Mouse (Mus musculus) intestine, embryonic 16.5 days (tissue): ENCODE data around the gene H3f3a. TPM values are rescaled to one million over a fixed set of nuclear protein-coding genes. Genes with fewer than 3 reads are reported as not detected.

ENCODE experiments used
- ATAC-seq: fragments of 200-750 bp; cut with Nextera tagmentation; 2 replicates; pipeline ENCODE4 v1.8.0; 2017; ENCODE audit warnings: moderate TSS enrichment, moderate library complexity
- H3K27ac ChIP-seq: fragments of 300-500 bp; sonication (generic); 2 replicates; pipeline ENCODE4 v1.5.1; 2014; ENCODE audit warnings: mild to moderate bottlenecking, low read length
- H3K27me3 ChIP-seq: fragments of 300-500 bp; sonication (generic); replicated peaks from 2 replicates; pipeline ENCODE4 v1.6.1; 2014; ENCODE audit warnings: low read length, control low read depth, mixed read lengths; ENCODE audit not compliant: control insufficient read depth, insufficient read depth
- H3K36me3 ChIP-seq: fragments of 300-500 bp; sonication (generic); 2 replicates; pipeline ENCODE4 v1.6.1; 2014; ENCODE audit warnings: low read length, control low read depth; ENCODE audit not compliant: control insufficient read depth, insufficient read depth
- H3K4me1 ChIP-seq: fragments of 300-500 bp; sonication (generic); 2 replicates; pipeline ENCODE4 v1.6.1; 2014; ENCODE audit warnings: low read length, control low read depth, mixed read lengths; ENCODE audit not compliant: control insufficient read depth, insufficient read depth
- H3K4me2 ChIP-seq: fragments of 300-500 bp; sonication (generic); 2 replicates; pipeline ENCODE4 v1.6.1; 2014; ENCODE audit warnings: low read depth, low read length, control low read depth
- H3K4me3 ChIP-seq: fragments of 300-500 bp; sonication (generic); 2 replicates; pipeline ENCODE4 v1.5.1; 2014; ENCODE audit warnings: mild to moderate bottlenecking, low read length
- H3K9ac ChIP-seq: fragments of 300-500 bp; sonication (generic); 2 replicates; pipeline ENCODE4 v1.6.1; 2014; ENCODE audit warnings: low read depth, low read length
- H3K9me3 ChIP-seq: fragments of 300-500 bp; sonication (generic); 2 replicates; pipeline ENCODE4 v1.6.1; 2016; ENCODE audit warnings: low read length, control low read depth; ENCODE audit not compliant: control insufficient read depth
- WGBS: fragments of 180-500 bp; shearing (Covaris S2); extraction: QIAGEN DNeasy Blood & Tissue Kit; methylation state at CpG from one replicate; pipeline ENCODE4 v1.1.7; 2014; 5-methylcytosine and 5-hydroxymethylcytosine counted together
- polyA plus RNA-seq: library from polyadenylated mRNA; unstranded; fragments of >200 nt; fragmentation: Nextera tagmentation; extraction: Ambion mirVana; gene quantifications from 2 replicates; pipeline ENCODE4 v1.2.1, GENCODE M21; 2015

The H3f3a gene
- polyA plus RNA-seq, 1 experiment from 2014 or later = 1,810 TPM

DNA sequence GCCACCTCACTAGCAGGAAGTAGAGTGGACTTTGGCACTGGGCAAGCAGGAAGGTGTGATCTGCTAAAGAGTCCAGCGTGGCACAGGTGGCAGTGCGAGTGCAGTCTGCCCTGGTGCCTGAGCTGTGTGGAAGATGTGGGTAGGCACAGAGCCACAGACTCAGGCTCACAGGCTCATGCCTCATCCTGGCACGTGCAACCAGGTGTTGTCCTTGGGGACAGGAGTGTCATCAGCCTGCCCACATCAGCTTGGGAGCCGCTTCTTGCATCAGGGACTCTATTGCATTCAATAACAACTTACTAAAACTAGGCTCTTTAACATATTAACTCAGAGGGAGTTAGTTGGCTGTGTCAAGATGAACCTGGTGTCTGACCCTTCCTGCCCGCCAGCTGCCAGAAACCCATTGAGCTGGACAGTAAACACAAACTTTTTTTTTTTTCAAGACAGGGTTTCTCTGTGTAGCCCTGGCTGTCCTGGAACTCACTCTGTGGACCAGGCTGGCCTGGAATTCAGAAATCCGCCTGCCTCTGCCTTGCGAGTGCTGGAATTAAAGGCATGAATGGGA, 55.7 kb downstream of the H3f3a start:
- Histone ChIP-seq H3K27me3 (no peaks in the 10 kb centered on the region; the same call in 1 of the 2 replicates), H3K9me3 (no peaks in the 10 kb centered on the region), H3K4me1 (peaks cover 15% of the 10 kb centered on the region), H3K4me2 (peak overlapping the region; percentile 13; the same call in 1 of the 2 replicates), H3K36me3 (no peaks in the 10 kb centered on the region), H3K9ac (0 out of 2 replicates have a peak overlapping the region, but pooled peaks have one; percentile 12), H3K4me3 (no peak overlapping the region), H3K27ac (peak overlapping the region; percentile 70)
- ATAC-seq = peak; percentile 87
- 76% methylated on average over 7 of the region's 7 CpGs for WGBS

DNA sequence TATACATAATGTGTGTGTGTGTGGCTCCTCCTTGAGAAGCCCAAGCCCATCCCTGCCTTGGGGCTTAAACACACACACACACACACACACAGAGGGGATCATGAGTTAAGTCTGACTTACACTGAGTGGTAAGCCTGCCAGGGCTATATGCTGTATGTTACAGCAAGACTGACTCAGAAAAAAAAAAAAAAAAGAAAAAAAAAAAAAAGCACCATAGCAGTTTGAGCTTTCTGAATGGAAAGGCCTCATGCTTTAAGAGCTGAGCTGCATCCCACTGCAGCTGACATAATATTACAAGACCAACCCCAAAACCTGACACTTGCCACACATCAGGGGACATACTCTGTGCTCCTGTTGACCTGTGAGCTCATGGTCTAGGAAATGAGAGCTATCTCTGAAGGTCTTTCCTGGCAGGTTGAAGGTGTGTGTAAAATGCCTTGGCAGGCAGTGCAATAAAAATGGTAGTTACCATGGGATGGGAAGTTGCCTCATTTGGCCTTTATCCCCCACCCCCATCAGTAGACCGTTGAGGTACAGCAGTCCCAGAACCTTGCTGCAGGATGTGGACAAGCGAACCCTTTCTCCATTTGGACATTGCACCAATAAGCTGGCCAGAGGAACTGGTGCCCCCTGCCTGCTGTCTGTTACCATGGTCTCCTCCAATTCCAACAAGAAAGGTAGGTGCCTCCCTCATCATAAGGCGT, 56.3 kb downstream of the H3f3a start:
- H3K9me3 ChIP-seq = no peaks in the 10 kb centered on the region
- no peak overlapping the region for H3K4me3 ChIP-seq
- peak overlapping the region; percentile 13; the same call in 1 of the 2 replicates for H3K4me2 ChIP-seq
- ATAC-seq = peak; percentile 70
- WGBS = 70% methylated on average over 3 of the region's 3 CpGs
- no peak overlapping the region for H3K9ac ChIP-seq
- H3K27ac ChIP-seq = peak overlapping the region; percentile 70
- peaks cover 13% of the 10 kb centered on the region for H3K4me1 ChIP-seq
- H3K36me3 ChIP-seq = 0 out of 2 replicates have a peak, but pooled peaks cover under 1% of the 10 kb centered on the region
- H3K27me3 ChIP-seq = no peaks in the 10 kb centered on the region

DNA sequence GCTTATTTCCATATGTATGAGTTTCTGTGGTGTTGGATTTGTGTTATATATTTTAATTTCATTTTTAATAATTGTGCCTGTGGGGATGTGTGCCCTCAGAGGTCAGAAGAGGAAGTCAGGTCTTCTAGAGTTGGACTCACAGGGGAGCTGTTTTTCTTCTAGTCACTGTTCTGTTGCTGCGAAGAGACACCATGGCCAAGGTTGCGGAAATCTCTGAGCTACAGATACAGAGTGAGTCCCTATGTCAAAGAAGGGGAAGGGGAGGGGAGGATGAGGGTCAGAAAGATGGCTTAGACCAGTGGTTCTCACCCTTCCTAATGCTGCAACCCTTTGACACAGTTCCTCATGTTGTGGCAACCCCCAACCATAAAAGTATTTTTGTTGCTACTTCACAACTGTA, 57.0 kb downstream of the H3f3a start:
- H3K36me3 ChIP-seq = 0 out of 2 replicates have a peak, but pooled peaks cover 4% of the 10 kb centered on the region
- no peak overlapping the region for H3K27ac ChIP-seq
- 90% methylated on average over 2 of the region's 2 CpGs for WGBS
- ATAC-seq = no peak
- H3K9ac ChIP-seq = no peak overlapping the region
- no peak overlapping the region for H3K4me2 ChIP-seq
- H3K4me3 ChIP-seq = no peak overlapping the region
- no peaks in the 10 kb centered on the region for H3K27me3 ChIP-seq
- H3K9me3 ChIP-seq = no peaks in the 10 kb centered on the region
- H3K4me1 ChIP-seq = peaks cover 8% of the 10 kb centered on the region

DNA sequence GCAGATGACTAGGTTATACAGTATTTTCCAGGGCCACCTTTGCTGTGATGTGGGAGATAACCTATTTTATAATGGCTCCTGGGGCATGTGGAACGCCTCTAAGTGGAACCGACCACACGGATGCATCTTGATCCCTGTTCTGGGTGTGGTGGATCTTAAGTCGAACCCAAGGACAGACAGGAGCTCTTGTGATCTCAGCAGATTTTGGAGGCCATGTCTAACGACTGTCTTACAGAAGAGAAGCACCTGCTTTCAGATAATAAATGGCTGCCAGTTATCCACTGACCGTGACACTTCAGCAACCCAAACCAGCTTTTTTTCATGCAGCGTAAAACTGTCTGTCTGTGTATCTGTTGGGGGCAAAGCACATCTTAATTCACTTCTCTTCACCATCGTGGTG, 59.4 kb downstream of the H3f3a start:
- peaks cover 6% of the 10 kb centered on the region for H3K4me1 ChIP-seq
- H3K9me3 ChIP-seq = no peaks in the 10 kb centered on the region
- H3K4me2 ChIP-seq = no peak overlapping the region
- H3K9ac ChIP-seq = no peak overlapping the region
- ATAC-seq = no peak
- WGBS = 85% methylated on average over 8 of the region's 8 CpGs
- H3K4me3 ChIP-seq = no peak overlapping the region
- no peaks in the 10 kb centered on the region for H3K27me3 ChIP-seq
- no peak overlapping the region for H3K27ac ChIP-seq
- H3K36me3 ChIP-seq = 0 out of 2 replicates have a peak, but pooled peaks cover 4% of the 10 kb centered on the region

DNA sequence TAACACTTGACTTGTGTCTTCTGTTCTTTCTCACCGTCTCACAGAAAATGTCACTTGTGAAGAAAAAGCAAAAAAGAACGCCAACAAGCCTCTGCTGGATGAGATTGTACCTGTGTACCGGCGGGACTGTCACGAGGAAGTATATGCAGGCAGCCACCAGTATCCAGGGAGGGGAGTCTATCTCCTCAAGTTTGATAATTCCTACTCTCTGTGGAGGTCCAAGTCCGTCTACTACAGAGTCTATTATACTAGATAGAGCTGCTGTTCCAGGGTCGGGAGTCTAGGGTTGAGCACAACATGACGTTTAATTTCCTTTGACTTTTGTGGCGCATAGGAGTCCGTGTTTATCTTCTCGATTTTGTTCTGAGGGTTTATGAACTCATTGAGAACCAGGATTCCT, 61.6 kb downstream of the H3f3a start:
- Histone ChIP-seq H3K27ac (no peak overlapping the region), H3K4me2 (no peak overlapping the region), H3K4me1 (peaks cover under 1% of the 10 kb centered on the region; the same call in 1 of the 2 replicates), H3K9ac (no peak overlapping the region), H3K9me3 (no peaks in the 10 kb centered on the region), H3K27me3 (no peaks in the 10 kb centered on the region), H3K4me3 (no peak overlapping the region), H3K36me3 (peaks cover 15% of the 10 kb centered on the region)
- peak; percentile 68; the same call in 1 of the 2 replicates for ATAC-seq
- WGBS = 83% methylated on average over 11 of the region's 11 CpGs

Other genes starting within 250 kb of the H3f3a start
- 90.2 and 93.8 TPM in 2 replicates for gene Parp1, start 245.0 kb downstream of the H3f3a start, polyA plus RNA-seq
- 12.2 and 13.1 TPM in 2 replicates for gene Lin9, start 172.8 kb downstream of the H3f3a start, polyA plus RNA-seq
- gene Mixl1, start 116.9 kb downstream of the H3f3a start, polyA plus RNA-seq = 0.05 and 0.10 TPM in 2 replicates
- 17.1 and 17.5 TPM in 2 replicates for gene Acbd3, start 87.9 kb downstream of the H3f3a start, polyA plus RNA-seq
- 28.3 and 30.8 TPM in 2 replicates for gene Sde2, start 37.2 kb upstream of the H3f3a start, polyA plus RNA-seq
- gene Lefty2, start 79.2 kb upstream of the H3f3a start, polyA plus RNA-seq = 0.05 TPM in 1 of 2 replicates, not detected in the other
- gene Pycr2, start 90.3 kb upstream of the H3f3a start, polyA plus RNA-seq = 63.8 and 73.2 TPM in 2 replicates
- 1.8 and 2.0 TPM in 2 replicates for gene Lefty1, start 121.1 kb upstream of the H3f3a start, polyA plus RNA-seq
- 14.9 and 16.2 TPM in 2 replicates for gene Tmem63a, start 128.4 kb upstream of the H3f3a start, polyA plus RNA-seq
- gene Ephx1, start 207.0 kb upstream of the H3f3a start, polyA plus RNA-seq = 3.3 and 4.4 TPM in 2 replicates
- gene 9130409I23Rik, start 237.3 kb upstream of the H3f3a start, polyA plus RNA-seq = not detected in 2 replicates